Mouse (Mus musculus): ENCODE data around the gene Fam50b.

Fam50b gene

DNA sequence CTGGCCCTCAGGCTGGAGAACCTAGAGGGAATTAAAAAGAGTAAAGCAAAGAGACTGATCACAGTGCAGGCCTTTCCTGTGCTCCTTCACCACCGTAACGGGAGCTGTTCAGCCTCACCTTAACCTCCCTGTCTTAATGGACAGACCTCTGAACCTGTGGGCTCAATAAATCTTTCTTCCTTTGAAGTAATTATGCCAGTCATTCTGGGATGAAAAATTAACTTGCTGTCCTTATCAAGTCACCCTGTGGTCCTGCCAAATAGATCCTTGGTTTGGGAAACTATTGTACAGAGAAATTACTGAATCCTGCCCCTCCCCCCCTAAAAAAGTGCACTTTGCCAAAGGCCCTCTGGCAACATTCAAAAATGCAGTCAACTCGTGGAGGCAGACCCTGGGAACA is 4.4 kb downstream of the Fam50b start:
- no peak for DNase-seq

DNA sequence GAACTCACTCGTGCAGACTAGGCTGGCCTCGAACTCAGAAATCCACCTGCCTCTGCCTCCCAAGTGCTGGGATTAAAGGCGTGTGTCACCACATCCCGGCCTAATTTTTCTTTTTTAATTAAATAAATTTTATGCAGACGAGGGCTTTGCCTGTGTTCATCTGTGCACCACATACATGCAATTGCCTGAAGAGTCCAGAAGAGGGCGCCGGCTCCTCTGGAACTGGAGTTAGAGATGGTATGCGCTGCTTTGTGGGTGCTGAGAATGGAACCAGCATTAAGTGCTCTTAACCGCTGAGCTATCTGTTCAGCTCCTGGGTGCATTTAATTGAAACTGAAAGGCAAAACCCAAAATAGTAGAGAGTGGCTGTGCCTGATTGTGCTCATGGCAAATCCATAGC is 6.6 kb downstream of the Fam50b start:
- no peak for DNase-seq

DNA sequence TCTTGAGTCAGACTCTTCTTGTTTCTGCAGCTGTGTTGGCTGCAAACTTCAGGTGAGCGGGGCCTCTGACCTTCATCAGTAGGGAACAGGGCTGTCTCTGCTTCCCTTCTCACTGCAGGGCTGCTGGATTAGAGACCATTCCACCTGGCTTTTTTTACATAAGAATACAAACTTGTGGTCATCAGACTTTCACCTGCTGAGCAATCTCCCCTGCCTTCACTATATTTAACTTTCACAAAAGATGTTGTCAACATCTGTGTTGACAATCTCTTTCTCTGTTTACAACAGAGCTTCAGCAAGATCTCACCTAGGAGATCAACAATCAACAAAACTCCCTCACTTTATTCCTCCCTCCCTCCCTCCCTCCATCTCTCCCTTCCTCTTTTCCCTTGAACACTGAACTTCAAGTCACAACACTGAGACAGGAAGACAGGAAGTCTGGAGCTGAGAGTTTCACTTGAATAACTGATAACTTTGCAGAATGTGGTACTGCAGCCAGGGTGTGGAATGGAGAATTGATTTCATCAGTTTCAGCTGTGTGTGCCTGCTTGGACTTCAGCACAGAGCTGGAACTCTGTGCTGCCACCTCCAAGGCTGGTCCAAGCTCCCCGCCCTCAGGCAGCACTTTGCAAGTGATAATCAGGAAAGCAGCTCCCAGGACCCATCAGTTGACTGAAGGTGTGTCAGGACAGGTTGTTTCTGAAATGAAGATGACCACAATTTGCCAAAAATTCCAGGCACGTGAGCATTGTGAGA is 7.3 kb downstream of the Fam50b start:
- DNase-seq, result no peak

DNA sequence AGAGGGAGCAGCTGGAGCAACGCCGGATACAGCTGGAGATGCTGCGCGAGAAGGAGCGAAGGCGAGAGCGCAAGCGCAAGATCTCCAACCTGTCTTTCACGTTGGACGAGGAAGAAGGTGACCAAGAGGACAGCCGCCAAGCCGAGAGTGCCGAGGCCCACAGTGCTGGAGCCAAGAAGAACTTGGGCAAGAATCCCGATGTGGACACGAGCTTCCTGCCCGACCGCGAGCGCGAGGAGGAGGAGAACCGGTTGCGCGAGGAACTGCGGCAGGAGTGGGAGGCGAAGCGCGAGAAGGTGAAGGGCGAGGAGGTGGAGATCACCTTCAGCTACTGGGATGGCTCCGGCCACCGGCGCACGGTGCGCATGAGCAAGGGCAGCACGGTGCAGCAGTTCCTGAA is 12.2 kb downstream of the Fam50b start:
- no peak for DNase-seq

DNA sequence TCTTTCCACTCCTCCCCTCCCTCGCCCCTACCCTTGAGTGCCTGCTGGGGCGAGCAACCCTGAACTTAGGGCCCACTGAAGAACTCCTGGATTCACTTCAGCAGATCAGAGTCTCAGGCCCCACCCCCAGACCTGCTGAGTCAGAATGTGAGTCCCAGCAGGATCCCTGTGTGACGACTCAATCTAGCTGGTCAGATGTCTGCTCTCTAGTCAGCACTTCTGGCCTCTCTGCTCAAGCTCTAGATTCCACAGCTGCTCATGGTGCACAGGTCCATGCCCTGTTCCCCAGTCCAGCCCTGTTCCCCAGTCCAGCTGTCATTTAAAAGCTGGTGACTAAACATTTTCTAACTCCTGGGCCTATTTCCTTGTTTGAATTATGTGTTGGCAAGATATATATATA is 13.9 kb downstream of the Fam50b start:
- DNase-seq, result no peak

DNA sequence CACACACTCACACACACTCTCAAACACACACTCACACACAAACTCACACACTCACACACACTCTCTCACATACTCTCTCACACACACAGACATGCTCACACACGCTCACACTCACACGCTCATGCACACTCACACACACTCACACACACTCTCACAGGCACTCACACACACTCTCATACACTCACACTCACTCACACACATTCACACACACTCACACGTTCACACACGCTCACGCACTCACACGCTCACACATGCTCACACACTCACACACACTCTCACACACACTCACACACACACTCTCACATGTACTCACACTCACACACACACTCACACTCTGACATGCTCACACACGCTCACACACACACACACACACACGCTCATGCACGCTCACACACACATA is 24.6 kb downstream of the Fam50b start:
- no peak for DNase-seq

DNA sequence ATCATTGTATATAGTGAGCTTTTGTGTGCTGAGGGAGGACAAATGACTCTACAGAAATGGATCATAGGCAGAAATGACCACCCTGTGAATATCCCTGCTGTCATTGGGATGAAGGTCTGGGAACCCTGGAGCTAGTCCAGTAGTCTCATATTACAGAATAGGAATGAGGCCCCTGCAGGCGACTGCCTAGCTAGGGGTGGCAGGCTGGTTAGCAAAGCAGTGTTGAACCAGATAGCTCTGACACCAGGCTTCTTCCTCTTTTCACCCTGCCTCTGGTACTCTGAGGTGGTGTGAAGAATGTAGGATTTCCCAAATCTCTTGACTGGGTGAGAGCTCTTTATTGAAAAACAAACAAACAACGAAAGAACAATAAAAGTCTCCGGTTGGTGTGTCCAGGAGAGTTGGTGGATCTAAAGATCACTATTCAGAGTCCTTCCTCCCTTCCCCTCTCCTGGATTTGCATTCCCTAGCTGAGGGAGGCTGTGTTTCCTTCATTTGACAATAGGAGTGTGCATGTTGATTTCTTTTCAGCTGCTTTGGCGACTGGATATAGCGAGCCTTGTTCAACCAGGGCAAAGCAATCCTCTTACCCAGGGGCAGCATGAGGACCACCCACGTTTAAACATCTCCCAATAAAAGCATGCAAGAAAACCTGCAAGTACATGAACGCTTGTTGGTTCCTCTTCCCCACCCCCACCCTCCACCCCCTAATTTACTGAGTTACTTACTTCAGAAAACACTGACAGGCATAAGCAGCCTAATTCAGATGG is 26.1 kb downstream of the Fam50b start:
- DNase-seq, result no peak

DNA sequence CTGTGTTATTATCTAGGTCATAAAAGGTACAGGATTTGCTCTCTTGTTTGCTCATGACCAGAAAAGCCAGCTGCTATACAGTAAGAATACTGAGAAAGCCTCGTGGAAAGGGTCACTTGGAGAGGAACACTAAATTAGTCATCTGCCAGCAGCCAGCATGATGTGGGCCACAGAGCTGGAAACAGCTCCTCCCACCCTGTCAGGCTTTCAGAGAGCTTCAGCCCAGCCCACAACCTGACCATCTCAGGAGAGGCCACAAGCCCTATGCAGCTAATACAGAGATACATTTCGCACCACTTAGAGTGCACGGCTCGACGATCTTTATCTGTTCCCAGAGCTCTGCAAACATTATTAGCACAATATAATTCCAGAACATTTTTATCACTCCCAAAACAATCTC is 27.5 kb downstream of the Fam50b start:
- DNase-seq, result peak; percentile 28

DNA sequence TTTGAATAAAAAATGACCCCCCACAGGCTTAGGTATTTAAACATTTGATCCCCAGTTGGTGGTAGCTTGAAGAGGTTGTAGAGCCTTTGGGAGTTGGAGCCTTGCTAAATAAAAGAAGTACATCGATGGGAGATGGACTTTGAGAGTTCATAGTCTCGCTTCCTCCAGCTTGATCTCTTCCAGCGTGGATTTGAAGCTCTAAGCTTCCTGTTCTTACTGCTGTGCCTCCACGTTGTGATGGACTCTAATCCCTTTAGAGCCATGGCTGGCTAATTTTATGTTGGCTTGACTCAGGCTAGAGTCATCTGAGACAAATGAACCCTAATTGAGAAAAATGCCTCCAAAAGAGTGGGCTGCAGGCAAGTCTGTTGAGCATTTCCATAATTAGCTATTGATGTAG is 28.2 kb downstream of the Fam50b start:
- no peak for DNase-seq

DNA sequence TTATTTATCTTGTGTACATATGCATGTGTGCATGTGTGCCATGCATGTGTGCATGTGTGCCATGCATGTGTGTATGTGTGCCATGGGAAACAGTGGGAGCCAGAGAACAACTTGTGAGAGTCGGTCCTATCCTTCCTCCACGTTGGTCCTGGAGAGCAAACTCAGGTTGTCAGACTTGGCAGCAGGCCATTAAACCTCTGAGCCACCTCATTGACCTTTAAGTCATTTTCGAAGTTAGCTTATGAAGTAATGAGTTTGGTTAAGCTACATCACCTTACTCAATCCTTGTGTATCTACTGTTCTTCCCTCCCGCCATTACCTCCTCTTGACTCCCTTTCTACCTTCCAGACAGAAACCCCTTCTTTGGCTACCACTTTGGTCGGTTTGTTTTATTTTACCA is 30.6 kb downstream of the Fam50b start:
- DNase-seq, result no peak

DNA sequence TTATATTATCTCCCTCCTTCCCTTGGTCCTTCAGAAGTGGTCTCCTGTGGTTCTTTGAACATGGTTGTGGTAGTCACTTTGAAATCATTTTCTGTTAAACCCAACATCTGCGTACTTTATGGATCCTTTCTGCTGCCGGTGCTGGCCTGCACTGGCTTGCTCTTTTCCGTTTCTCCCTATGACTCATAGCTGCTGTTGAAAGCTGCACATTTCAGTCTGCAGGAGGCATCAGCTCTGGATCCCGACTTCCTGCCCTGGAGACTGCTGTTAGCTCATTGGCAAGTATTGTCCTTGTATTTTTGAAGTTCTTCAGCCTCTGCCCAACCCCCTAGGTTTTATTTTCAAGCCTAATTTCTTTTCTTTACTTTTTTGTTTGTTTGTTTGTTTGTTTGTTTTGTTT is 31.9 kb downstream of the Fam50b start:
- DNase-seq, result peak; percentile 36

DNA sequence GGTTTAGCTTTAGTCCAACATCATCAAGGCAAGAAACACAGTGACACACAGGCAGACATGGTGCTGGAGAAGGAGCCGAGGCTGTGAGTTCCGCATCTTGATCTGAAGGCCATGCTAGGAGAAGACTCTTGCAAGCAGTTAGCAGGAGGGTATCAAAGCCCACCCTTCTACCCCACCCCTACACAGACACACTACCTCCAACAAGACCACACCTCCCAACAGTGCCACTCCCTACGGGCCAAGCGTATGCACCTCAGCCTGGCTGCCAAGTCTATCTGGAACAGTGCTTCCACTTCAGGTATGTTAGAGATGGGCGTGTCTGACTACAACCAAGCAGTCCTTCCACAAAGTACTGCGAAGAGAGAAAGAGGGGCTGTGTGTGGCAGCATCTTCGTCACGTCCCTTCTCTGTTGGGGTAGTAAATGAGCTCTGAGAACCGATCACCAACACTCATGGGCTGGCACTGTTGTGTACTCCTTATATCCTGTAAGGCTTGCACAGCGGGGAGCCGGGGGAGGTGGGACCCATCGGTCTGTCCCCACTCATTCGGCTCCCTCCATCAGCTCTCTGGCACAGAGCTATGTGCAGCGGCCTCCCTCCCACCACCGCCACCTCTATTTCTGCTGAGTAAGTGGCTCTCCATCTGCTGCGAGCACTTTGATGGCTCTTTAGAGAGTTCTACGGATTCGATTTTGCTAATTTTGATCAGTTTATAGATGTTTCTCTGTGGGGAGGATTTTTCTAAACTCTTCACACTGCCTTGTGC is 33.1 kb downstream of the Fam50b start:
- DNase-seq, result no peak

DNA sequence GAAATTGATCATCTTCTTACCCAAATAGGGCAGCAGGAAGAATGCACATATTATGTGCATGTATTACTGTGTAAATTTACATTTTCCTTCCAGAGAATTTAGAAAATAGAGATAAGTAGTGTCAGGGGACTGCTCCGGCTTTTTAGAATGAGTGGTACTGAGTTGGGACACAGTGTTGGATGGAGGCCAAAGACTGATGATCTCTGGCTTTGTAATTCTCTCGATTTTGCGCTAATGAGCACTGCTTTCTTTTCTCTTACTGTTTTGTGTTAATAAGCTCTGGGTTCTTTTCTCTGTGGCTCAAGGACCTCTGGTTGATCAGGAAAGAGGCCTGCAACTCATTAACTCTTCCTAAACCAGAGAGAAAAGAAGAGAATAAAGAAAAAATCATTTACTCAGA is 42.1 kb downstream of the Fam50b start:
- DNase-seq, result no peak

DNA sequence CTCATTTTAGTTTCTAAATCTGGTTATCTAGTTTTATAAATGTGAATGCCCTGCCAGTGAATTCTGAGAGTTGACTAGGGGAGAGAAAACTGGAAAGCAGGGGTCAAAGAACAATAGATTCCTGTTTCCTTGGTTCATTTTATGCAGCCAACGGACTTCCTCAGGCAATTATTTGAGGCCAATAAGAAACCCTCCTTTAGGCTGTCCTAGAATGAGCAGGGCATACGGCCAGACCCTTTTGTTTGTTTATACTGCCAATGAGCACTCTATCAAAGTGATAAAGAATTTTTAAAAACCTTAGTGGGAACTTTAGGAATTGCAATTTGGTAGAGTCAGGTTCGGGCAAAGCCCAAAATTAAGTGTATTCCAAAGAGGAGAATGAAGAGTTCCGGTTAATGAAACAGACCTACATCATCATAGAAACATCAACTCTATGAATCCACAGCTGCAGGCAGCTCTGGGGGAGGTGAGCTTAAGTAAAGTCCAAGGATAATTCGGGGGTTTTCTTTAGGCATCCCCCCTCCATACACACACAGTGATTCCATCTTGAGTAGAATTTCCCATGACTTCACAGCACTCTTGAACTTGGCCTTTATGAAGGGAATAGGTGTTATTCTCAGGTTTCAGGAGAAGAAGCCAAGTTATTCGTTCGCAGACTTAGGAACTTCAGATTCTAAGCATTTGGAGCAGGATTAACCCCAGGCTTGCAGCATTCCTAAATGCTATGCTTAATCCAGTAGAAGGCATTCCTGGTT is 46.4 kb downstream of the Fam50b start:
- DNase-seq, result peak; percentile 56

DNA sequence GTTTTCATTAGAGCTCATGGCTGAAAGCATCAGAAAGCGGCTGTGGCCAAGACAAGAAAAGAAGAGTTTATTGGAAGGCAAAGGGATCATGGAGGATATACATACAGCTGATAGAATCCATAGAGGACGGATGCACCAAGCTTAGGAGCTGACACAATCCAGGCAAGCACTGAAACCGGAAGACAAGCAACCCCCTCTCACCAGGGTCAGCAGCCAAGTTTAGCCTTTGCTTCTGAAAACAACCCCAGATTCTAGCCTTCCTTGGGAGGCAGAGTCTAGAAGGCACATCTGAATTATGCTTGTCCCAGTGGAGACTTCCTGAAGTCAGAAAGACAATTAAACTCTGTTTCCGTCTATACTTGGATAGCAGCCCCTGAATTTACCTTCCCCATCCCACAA is 47.0 kb downstream of the Fam50b start:
- DNase-seq, result no peak

DNA sequence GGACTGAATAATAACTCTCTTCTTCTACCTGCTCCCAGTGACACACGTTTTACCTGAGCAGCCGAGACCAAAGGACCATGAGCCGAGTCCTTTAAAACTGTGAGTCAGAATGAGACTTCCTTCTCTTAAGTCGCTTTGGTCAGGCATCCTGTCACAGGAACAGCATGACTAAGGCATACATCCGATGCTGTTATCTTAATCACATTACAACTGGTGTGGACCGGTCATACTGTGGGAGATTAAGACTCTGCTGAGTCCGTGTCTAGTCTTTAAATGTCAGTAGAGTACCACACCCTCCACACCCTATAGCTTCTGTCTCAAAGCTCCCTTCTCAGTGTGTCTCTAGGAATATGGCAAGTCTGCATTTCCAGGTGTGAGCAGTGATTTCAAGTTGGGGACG is 50.2 kb downstream of the Fam50b start:
- no peak for DNase-seq

DNA sequence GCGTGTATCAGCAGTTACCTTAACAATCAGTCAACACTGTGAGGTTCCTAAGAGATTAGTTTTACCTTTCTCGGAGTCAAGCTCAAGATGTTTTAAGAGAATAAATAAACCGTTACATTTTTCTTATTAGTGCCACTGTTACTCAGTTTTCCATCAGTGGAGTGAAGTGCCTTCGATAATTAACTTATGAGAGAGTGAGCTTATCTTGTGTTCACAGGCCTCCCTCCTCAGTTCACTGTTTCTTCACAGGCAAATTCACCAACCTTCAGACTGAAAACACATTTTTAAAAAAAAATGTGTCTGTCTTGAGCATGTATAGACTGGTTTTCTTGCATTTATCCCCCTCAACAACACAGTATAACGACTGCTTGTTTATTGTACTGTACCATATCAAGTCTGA is 52.0 kb downstream of the Fam50b start:
- DNase-seq, result no peak

DNA sequence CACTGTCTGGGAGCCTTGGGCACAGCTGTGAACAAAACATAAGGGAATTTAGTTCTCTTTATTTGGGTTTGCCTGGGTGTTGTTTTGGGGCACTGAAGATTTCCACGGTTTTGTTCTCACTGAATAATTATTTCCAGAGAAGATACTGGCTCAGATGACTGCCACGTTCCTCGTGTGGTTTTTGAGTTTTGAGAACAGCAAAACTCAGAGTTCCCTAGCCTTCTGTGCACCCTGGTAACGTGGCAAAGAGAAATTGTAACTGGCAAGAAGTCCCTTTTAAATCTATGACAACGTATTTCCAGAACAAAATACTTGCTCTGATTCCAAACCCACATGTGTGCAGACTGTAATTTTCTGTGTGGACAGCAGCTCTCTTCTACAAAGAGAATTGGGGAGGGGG is 52.9 kb downstream of the Fam50b start:
- DNase-seq, result no peak

DNA sequence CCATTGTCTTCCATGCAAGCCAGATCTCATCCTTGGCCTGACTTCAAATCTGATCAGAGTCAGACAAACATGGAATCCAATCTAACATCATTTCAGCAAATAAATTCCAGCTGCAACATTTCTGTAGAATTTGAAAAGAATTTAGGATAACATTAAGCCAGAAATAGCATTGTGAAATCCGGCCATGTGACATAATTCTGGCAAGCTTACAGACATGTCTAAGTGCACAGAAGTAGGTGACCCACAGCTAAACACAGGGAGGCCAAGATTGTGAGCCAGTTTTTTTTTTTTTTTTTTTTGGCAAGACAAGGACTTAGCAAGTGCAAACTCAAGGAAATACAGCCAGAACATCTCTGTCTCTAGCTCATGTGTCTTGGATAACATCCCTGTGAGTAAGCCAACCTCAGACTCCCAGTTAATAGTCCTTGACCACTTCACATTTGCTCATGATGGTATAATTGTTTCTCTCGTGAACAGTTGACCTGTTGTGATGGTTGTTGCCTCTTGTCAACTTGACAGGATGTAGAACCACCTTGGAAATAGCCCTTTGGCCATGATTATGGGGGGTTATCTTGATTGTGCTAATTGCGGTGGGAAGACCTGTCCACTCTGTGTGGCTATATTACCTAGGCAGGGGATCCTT is 54.6 kb downstream of the Fam50b start:
- peak; percentile 58 for DNase-seq

DNA sequence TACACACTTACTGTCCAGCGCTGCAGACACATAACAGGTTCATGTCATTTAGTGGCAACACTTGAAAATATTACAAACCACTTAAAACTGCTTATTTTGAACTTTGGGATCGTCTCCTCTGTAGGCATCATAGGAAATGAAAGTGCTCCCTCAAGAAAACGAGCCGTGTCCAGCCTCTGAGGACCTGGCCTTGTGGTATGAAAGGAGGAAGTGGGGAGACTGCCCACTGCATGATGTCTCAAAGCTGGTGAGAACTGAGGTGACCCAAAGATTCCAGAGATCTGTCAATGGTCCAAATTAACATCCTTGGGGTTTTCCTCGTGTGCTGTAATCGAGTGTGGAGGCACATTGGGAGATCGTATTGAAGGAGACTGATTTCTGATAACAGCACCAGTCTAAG is 58.4 kb downstream of the Fam50b start:
- DNase-seq, result no peak

DNA sequence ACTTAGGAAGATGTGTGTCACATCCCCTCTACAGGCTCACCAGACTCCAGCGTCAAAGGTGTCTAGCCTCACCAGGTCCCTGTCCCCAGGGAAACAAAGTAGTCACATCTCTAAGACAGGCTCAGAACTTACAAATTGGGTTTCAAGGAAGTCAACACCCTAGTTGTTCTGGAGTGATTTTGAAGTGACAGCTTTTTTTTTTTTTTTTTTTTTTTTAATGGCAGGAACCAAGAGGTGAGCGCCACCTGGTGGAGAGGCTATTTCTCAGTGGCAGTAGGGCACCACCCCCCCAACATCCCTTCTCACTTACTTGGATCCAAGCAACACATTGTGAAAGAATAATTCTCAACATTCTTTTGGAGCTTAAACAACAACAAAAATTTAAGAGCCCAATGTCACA is 59.2 kb downstream of the Fam50b start:
- peak; percentile 87 for DNase-seq

DNA sequence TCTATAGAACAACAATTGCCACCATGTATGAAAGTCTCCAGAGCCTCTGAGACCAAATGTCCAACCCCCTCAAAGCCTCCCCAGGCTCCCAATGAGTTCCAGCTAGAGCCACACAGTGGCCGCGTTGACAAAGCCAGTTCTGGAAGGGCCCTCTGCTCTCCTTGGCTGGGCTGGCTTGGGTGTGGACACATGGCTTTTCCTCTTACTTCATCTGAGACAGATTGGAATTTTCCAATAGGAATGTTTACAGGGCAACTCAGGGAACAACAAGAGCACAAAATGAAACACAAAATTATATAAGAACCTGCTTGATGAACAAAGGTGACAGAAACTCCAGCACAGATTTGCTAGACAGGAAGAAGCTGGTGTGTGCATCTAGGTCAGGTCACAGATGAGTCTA is 59.8 kb downstream of the Fam50b start:
- peak; percentile 32 for DNase-seq

Data from kidney, postnatal 10 days (tissue).